In the genomic region with DNA sequence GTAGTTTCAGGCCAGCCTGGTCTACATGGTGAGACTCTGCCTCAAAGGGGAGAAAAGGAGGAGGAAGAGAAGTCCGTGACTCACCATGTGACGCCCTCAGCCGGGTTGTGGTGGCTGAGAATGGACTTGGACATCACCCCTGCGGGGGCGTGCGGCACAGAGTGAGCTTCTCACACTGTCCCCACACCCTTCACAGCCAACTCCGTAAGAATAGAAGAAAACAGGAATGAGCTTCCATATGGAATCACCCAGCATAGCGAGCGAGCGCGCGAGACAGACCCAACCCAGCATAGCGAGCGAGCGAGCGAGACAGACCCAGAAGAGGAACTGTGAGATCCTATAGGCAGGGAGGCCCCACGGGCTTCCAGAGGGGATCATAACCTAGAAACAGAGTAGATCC, we compare ENCODE assay signal across 1 mouse cellular context.
TF ChIP-seq lines count a peak whose summit lies in the region.

No protein-coding gene starts in this region.

TF ChIP-seq in MEL, 35 proteins besides CTCF, POLR2A, EP300 and RAD21:
- TF ChIP-seq ELF1 (IDR thresholded peaks at IDR 0.05; ENCODE audit: low read depth, low read length) (no peak), NRF1 (IDR thresholded peaks at IDR 0.05; ENCODE audit: insufficient read depth, low read depth, low read length, poor library complexity, severe bottlenecking) (no peak), CHD1 (IDR thresholded peaks at IDR 0.05; ENCODE audit: low read depth, low read length) (no peak), ZC3H11A (IDR thresholded peaks at IDR 0.05; ENCODE audit: low read depth, low read length) (no peak), MAX (IDR thresholded peaks at IDR 0.05; ENCODE audit: low read length) (no peak), USF1 (IDR thresholded peaks at IDR 0.05; ENCODE audit: low read depth, low read length) (peak; percentile 41; the same call in 1 of the 2 replicates), E2F4 (IDR thresholded peaks at IDR 0.05; ENCODE audit: borderline replicate concordance, low read depth, low read length) (no peak), GABPA (IDR thresholded peaks at IDR 0.05; ENCODE audit: low read depth, low read length) (no peak)
